Mouse (Mus musculus): ENCODE data around the gene Tfec.

DNA sequence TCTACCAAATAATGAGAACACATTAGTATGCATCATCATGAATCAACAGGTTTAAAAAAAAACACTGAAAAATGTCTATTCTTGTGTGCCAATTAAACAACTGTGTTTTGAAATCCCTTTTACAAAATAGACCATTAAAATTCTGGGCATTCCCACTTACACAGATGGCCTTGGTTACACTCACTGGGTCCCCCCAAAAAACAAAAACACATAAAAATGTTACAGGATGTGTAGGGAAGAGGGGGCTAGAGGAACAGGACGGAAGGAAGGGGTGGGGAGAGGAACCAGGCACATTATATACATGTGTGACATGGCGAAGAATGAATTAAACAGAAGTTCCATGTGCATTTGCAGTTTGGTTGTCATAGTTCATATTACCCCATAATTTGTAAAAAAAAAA lies 29.9 kb downstream of the Tfec start:
- no peak for TF ChIP-seq POLR2A (IDR thresholded peaks at IDR 0.05; ENCODE audit: control insufficient read depth, low read depth, low read length)
- no peak for TF ChIP-seq CTCF (IDR thresholded peaks at IDR 0.05; ENCODE audit: control insufficient read depth, insufficient read depth, insufficient replicate concordance, low read depth, low read length)
